Mouse (Mus musculus) limb, embryonic 14.5 days (tissue): Measurements from ENCODE around the gene Plxna4. TPM values are rescaled to one million over a fixed set of nuclear protein-coding genes. Genes with fewer than 3 reads are reported as not detected.

Experiments
- ATAC-seq: fragments of 200-750 bp; cut with Nextera tagmentation; 2 replicates; pipeline ENCODE4 v1.8.0; 2017; ENCODE audit warnings: low read depth, moderate number of reproducible peaks, moderate TSS enrichment; ENCODE audit not compliant: low FRiP score
- DNase-seq: peaks from one replicate; pipeline ENCODE4 v3.0.0-alpha.2; 2015; ENCODE audit warnings: low spot score
- H3K27ac ChIP-seq: fragments of 300-500 bp; sonication (generic); replicated peaks from 2 replicates; pipeline ENCODE4 v1.5.1; 2014; ENCODE audit warnings: low read depth, mild to moderate bottlenecking, low read length, moderate library complexity, mixed read lengths
- H3K27me3 ChIP-seq: fragments of 300-500 bp; sonication (generic); 2 replicates; pipeline ENCODE4 v1.6.1; 2014; ENCODE audit warnings: low read length, mixed read lengths; ENCODE audit not compliant: control insufficient read depth, insufficient read depth
- H3K36me3 ChIP-seq: fragments of 300-500 bp; sonication (generic); 2 replicates; pipeline ENCODE4 v1.6.1; 2014; ENCODE audit warnings: mild to moderate bottlenecking, low read length, moderate library complexity, mixed read lengths; ENCODE audit not compliant: control insufficient read depth, insufficient read depth
- H3K4me1 ChIP-seq: fragments of 300-500 bp; sonication (generic); 2 replicates; pipeline ENCODE4 v1.6.1; 2014; ENCODE audit warnings: antibody characterized with exemption, low read length, mixed read lengths; ENCODE audit not compliant: control insufficient read depth, insufficient read depth
- H3K4me2 ChIP-seq: fragments of 300-500 bp; sonication (generic); replicated peaks from 2 replicates; pipeline ENCODE4 v1.6.1; 2014; ENCODE audit warnings: low read depth, mild to moderate bottlenecking, low read length, moderate library complexity; ENCODE audit not compliant: severe bottlenecking
- H3K4me3 ChIP-seq: fragments of 300-500 bp; sonication (generic); replicated peaks from 2 replicates; pipeline ENCODE4 v1.5.1; 2014; ENCODE audit warnings: low read length
- H3K9ac ChIP-seq: fragments of 300-500 bp; sonication (generic); 2 replicates; pipeline ENCODE4 v1.6.1; 2014; ENCODE audit warnings: mild to moderate bottlenecking, low read depth, low read length, moderate library complexity; ENCODE audit not compliant: severe bottlenecking
- H3K9me3 ChIP-seq: fragments of 300-500 bp; sonication (generic); 2 replicates; pipeline ENCODE4 v1.6.1; 2016; ENCODE audit warnings: low read length; ENCODE audit not compliant: control insufficient read depth
- POLR2A ChIP-seq: fragments of 200-500 bp; IDR thresholded peaks from 2 replicates; pipeline ENCODE4 v1.8.0; 2012; ENCODE audit warnings: inconsistent platforms, mild to moderate bottlenecking, moderate library complexity, borderline replicate concordance; ENCODE audit not compliant: insufficient read depth, insufficient read length; ENCODE audit errors: extremely low read depth
- WGBS: fragments of 180-500 bp; shearing (Covaris S2); extraction: QIAGEN DNeasy Blood & Tissue Kit; methylation state at CpG from one replicate; pipeline ENCODE4 v1.1.7; 2014; 5-methylcytosine and 5-hydroxymethylcytosine counted together
- polyA plus RNA-seq, 2 experiments: library from polyadenylated mRNA; depleted of rRNA in 1 of 2; stranded (reverse) in 1 of 2; unstranded in 1 of 2; fragments of >200 nt; fragmentation: Nextera tagmentation in 1 of 2; extraction: Ambion mirVana in 1 of 2; gene quantifications; 2 replicates each; pipeline versions ENCODE4 v1.2.1 to v1.2.3; 2012 to 2014

Gene Plxna4
- polyA plus RNA-seq, 2 experiments: 4.4 to 6.4 TPM

GRCm38 (mm10) chr6:32546915-32547314 is 41.1 kb downstream of the Plxna4 start:
- no peak for DNase-seq
- H3K9ac ChIP-seq: no peak overlapping the region
- H3K27ac ChIP-seq: no peak overlapping the region
- no peak overlapping the region for H3K4me3 ChIP-seq
- no peaks in the 10 kb centered on the region for H3K27me3 ChIP-seq
- no peak for ATAC-seq
- TF ChIP-seq POLR2A: no peak
- 74% methylated on average over 1 of the region's 1 CpGs for WGBS
- H3K4me1 ChIP-seq: no peaks in the 10 kb centered on the region
- no peak overlapping the region for H3K4me2 ChIP-seq
- no peaks in the 10 kb centered on the region for H3K9me3 ChIP-seq
- no peaks in the 10 kb centered on the region for H3K36me3 ChIP-seq

- Histone ChIP-seq H3K9ac (no peak overlapping the region), H3K4me1 (no peaks in the 10 kb centered on the region), H3K27ac (no peak overlapping the region), H3K4me2 (no peak overlapping the region), H3K9me3 (no peaks in the 10 kb centered on the region), H3K36me3 (no peaks in the 10 kb centered on the region), H3K4me3 (no peak overlapping the region), H3K27me3 (no peaks in the 10 kb centered on the region)
- whole genome bisulfite sequencing: 90% methylated on average over 3 of the region's 3 CpGs
- ATAC-seq (no peak), DNase-seq (no peak)
- no peak for TF ChIP-seq POLR2A
Observed at GRCm38 (mm10) chr6:32544021-32544420, 44.0 kb downstream of the Plxna4 start.

GRCm38 (mm10) chr6:32540155-32540554 is 47.8 kb downstream of the Plxna4 start:
- ATAC-seq: no peak
- no peak for DNase-seq
- no peak overlapping the region for H3K4me3 ChIP-seq
- no peaks in the 10 kb centered on the region for H3K27me3 ChIP-seq
- no peak for TF ChIP-seq POLR2A
- no peak overlapping the region for H3K27ac ChIP-seq
- no peak overlapping the region for H3K4me2 ChIP-seq
- H3K9ac ChIP-seq: no peak overlapping the region
- H3K36me3 ChIP-seq: no peaks in the 10 kb centered on the region
- WGBS: 90% methylated on average over 4 of the region's 4 CpGs
- 0 out of 2 replicates have a peak, but pooled peaks cover 3% of the 10 kb centered on the region for H3K4me1 ChIP-seq
- H3K9me3 ChIP-seq: no peaks in the 10 kb centered on the region

GRCm38 (mm10) chr6:32533962-32534740 is 53.8 kb downstream of the Plxna4 start:
- H3K4me1 ChIP-seq: 0 out of 2 replicates have a peak, but pooled peaks cover 3% of the 10 kb centered on the region
- TF ChIP-seq POLR2A: no peak
- H3K27ac ChIP-seq: no peak overlapping the region
- ATAC-seq: no peak
- DNase-seq: no peak
- no peak overlapping the region for H3K4me3 ChIP-seq
- no peak overlapping the region for H3K4me2 ChIP-seq
- no peaks in the 10 kb centered on the region for H3K9me3 ChIP-seq
- WGBS: 80% methylated on average over 3 of the region's 3 CpGs
- no peaks in the 10 kb centered on the region for H3K27me3 ChIP-seq
- no peak overlapping the region for H3K9ac ChIP-seq
- H3K36me3 ChIP-seq: no peaks in the 10 kb centered on the region

- no peak overlapping the region for H3K4me3 ChIP-seq
- no peaks in the 10 kb centered on the region for H3K27me3 ChIP-seq
- no peak for TF ChIP-seq POLR2A
- no peak overlapping the region for H3K27ac ChIP-seq
- no peak overlapping the region for H3K4me2 ChIP-seq
- no peaks in the 10 kb centered on the region for H3K4me1 ChIP-seq
- no peaks in the 10 kb centered on the region for H3K9me3 ChIP-seq
- WGBS: 74% methylated on average over 8 of the region's 8 CpGs
- DNase-seq: no peak
- no peak overlapping the region for H3K9ac ChIP-seq
- H3K36me3 ChIP-seq: no peaks in the 10 kb centered on the region
- no peak for ATAC-seq
Observed at GRCm38 (mm10) chr6:32528081-32528570, 59.9 kb downstream of the Plxna4 start.
